Comparison of ENCODE assay signal across 24 mouse cellular contexts in genomic region chr5:3219230-3219629, GRCm38 (mm10).
"Had no signal": no experiment of that assay in that cellular context is flagged by ENCODE, and none has a peak within 500 bp of the region (broad histone marks: within the 10 kb centered on the region; RNA-seq: fewer than 3 reads in every experiment).

No protein-coding gene starts in this region.

- H3K4me1 ChIP-seq: heart, embryonic 13.5 days; heart, embryonic 15.5 days; hindbrain, embryonic 13.5 days; hindbrain, embryonic 15.5 days; limb, embryonic 15.5 days; liver, embryonic 12.5 days had no signal

- H3K4me3 ChIP-seq: heart, adult 2 months; heart, embryonic 13.5 days; heart, embryonic 15.5 days; hindbrain, embryonic 13.5 days; hindbrain, embryonic 15.5 days; limb, embryonic 13.5 days; limb, embryonic 15.5 days; liver, embryonic 12.5 days had no signal

- H3K36me3 ChIP-seq: heart, embryonic 13.5 days; heart, embryonic 15.5 days; hindbrain, embryonic 13.5 days; hindbrain, embryonic 15.5 days; limb, embryonic 13.5 days; limb, embryonic 15.5 days; liver, embryonic 12.5 days had no signal

- DNase-seq: gastrocnemius, postnatal 14 days; gastrocnemius, postnatal 36 days; heart, adult 11 months; heart, adult 2 months; heart, postnatal 14 days; heart, postnatal 36 days; kidney, adult 11 months; kidney, adult 2 months; kidney, adult 9 months; kidney, postnatal 10 days; kidney, postnatal 36 days; layer of hippocampus, adult 9-11 months; layer of hippocampus, postnatal 36 days; left cerebral cortex, postnatal 4 days had no signal

- H3K9ac ChIP-seq: heart, embryonic 13.5 days; heart, embryonic 15.5 days; hindbrain, embryonic 13.5 days; hindbrain, embryonic 15.5 days; limb, embryonic 13.5 days; limb, embryonic 15.5 days; liver, embryonic 12.5 days; liver, embryonic 14.5 days had no signal

- H3K9me3 ChIP-seq: heart, embryonic 13.5 days; heart, embryonic 15.5 days; hindbrain, embryonic 13.5 days; hindbrain, embryonic 15.5 days; limb, embryonic 13.5 days; limb, embryonic 15.5 days; liver, embryonic 12.5 days had no signal

- H3K27me3 ChIP-seq: heart, embryonic 13.5 days; heart, embryonic 15.5 days; hindbrain, embryonic 13.5 days; hindbrain, embryonic 15.5 days; limb, embryonic 13.5 days; limb, embryonic 15.5 days; liver, embryonic 12.5 days had no signal

- H3K27ac ChIP-seq: heart, adult 2 months; heart, embryonic 13.5 days; heart, embryonic 15.5 days; hindbrain, embryonic 13.5 days; hindbrain, embryonic 15.5 days; hindbrain, postnatal 0 days; limb, embryonic 13.5 days; limb, embryonic 15.5 days; liver, embryonic 12.5 days; liver, embryonic 14.5 days had no signal

- H3K4me2 ChIP-seq: heart, embryonic 11.5 days; heart, embryonic 13.5 days; heart, embryonic 15.5 days; hindbrain, embryonic 13.5 days; hindbrain, embryonic 15.5 days; limb, embryonic 13.5 days; limb, embryonic 15.5 days; liver, embryonic 12.5 days had no signal
